Mouse (Mus musculus): ENCODE results near the gene Hist1h3f. TPM values are rescaled to one million over a fixed set of nuclear protein-coding genes. Genes with fewer than 3 reads are reported as not detected.
"Not testable (repeated sequence)": the region's sequence is repeated elsewhere in the genome, so short reads cannot be mapped to it uniquely, and the experiment has no call there.

Hist1h3f gene
- polyA plus RNA-seq, 1 experiment from 2014 or later: 1.1 TPM

DNA sequence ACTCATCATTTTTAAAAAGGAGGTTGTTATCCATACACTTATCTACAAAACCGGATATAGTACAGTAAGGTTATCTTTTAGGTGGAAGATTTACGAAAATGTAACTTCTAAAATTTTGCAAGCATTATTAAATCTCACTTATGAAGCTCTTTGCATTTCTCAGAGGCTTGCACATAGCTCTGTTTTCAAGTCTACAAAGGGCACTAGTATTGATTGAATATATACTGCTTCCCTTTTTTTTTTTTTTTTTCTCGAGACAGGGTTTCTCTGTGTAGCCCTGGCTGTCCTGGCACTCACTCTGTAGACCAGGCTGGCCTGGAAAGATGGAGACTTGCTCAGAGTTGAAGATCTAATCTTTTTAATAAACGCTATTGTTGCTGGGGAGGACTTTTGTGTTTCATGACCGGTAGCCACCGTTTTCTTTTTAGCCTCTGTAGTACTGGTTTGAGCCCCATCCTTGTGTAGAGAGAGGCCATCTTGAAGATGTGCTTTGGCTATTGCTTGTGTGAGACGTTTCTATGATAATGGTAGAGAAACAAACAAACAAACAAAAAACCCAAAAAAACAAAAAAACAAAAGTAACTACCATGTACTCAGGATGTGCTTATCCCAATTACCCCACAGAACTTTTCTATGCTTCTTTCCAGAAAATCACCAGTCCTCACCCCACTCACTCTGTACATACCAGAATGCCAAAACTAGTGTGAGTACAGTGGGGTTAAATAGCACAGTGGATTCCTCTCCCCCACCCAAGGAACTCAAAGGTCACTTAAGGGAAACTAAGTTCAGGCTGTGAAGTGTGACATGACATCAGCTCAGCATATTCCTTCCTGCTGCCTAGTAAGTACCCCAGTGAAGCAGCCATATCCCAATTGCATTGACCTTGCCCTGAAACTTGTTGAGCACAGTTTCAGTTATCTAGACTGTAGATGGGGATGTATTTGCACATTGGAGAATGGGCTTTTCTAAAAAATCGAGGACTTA is 8.4 kb downstream of the Hist1h3f start:
- H3K4me2 ChIP-seq (replicated peaks; ENCODE audit: low read depth, low read length): peak overlapping the region; percentile 43
- H3K4me3 ChIP-seq (ENCODE audit: low read depth, low read length): peak overlapping the region; percentile 34; the same call in 1 of the 2 replicates
- H3K27me3 ChIP-seq (ENCODE audit: control insufficient read depth, insufficient read depth, low read length): no peaks in the 10 kb centered on the region
- no peaks in the 10 kb centered on the region for H3K4me1 ChIP-seq (replicated peaks; ENCODE audit: control insufficient read depth, insufficient read depth, low read length)
- peak overlapping the region; percentile 84 for H3K27ac ChIP-seq (ENCODE audit: low read depth, low read length)
- no peak overlapping the region for H3K9ac ChIP-seq (ENCODE audit: low read depth, low read length)
- H3K36me3 ChIP-seq (ENCODE audit: control insufficient read depth, insufficient read depth, low read length): no peaks in the 10 kb centered on the region
- ATAC-seq (ENCODE audit: low FRiP score): no peak
- 55% methylated on average over 8 of the region's 8 CpGs for WGBS
- no peaks in the 10 kb centered on the region for H3K9me3 ChIP-seq (ENCODE audit: control insufficient read depth, low read length)
- no peak for DNase-seq (ENCODE audit: low spot score)

DNA sequence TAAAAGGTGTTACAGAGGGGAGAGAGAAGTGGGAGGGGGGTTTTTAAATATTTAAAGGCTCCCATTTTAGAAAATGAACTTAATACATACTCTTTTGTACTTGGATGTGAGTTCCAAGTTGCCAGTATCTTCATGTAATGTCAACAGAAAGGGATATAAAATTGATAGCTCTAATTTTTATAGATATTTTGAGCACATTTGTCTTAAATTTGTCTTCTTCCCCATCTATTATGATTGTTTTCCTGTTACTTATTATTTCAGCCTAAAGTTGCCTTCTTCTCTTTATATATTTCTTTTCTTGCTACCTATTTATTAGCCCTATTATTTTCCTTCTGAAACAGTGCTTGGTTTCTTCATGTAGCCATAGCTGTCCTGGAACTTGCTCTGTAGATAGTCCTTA is 9.1 kb downstream of the Hist1h3f start, which contains the start of gene Hist1h1d:
Hist1h1d (plus strand) TSS at position 301 of the 400 bp plus-strand sequence.
- DNase-seq (ENCODE audit: low spot score) (no peak), ATAC-seq (ENCODE audit: low FRiP score) (no peak)
- Histone ChIP-seq H3K36me3 (ENCODE audit: control insufficient read depth, insufficient read depth, low read length) (no peaks in the 10 kb centered on the region), H3K4me1 (replicated peaks; ENCODE audit: control insufficient read depth, insufficient read depth, low read length) (no peaks in the 10 kb centered on the region), H3K4me2 (replicated peaks; ENCODE audit: low read depth, low read length) (no peak within 1 kb of the TSS), H3K4me3 (ENCODE audit: low read depth, low read length) (no peak within 1 kb of the TSS), H3K9ac (ENCODE audit: low read depth, low read length) (no peak within 1 kb of the TSS), H3K9me3 (ENCODE audit: control insufficient read depth, low read length) (no peaks in the 10 kb centered on the region), H3K27me3 (ENCODE audit: control insufficient read depth, insufficient read depth, low read length) (no peaks in the 10 kb centered on the region), H3K27ac (ENCODE audit: low read depth, low read length) (peak within 1 kb of the TSS; percentile 84)

DNA sequence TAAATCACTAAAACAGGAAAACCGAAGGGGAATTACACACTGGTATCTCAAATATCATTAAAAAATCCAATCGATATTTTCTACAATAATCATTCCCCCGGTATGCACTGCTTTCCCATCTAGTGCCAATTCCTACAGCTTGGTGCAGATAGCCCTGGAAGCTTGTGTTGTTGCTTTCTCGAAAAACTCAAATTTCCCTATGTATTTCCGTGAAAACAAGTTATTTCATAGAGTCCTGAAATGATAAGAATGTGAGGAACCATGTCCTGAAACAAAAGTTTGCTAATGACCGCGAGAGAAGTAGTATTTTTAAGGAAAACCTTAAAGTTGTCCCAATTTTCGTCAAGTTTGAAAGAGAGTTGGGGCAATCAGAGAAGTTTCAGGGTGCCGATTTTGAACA is 10.5 kb downstream of the Hist1h3f start:
- DNase-seq (ENCODE audit: low spot score) (no peak), ATAC-seq (ENCODE audit: low FRiP score) (no peak)
- H3K4me2 ChIP-seq (replicated peaks; ENCODE audit: low read depth, low read length): peak overlapping the region; percentile 98
- H3K4me1 ChIP-seq (replicated peaks; ENCODE audit: control insufficient read depth, insufficient read depth, low read length): no peaks in the 10 kb centered on the region
- H3K27ac ChIP-seq (ENCODE audit: low read depth, low read length): peak overlapping the region; percentile 97
- no peaks in the 10 kb centered on the region for H3K36me3 ChIP-seq (ENCODE audit: control insufficient read depth, insufficient read depth, low read length)
- peak overlapping the region; percentile 57 for H3K4me3 ChIP-seq (ENCODE audit: low read depth, low read length)
- no peaks in the 10 kb centered on the region for H3K27me3 ChIP-seq (ENCODE audit: control insufficient read depth, insufficient read depth, low read length)
- 26% methylated on average over 9 of the region's 9 CpGs for WGBS
- H3K9me3 ChIP-seq (ENCODE audit: control insufficient read depth, low read length): no peaks in the 10 kb centered on the region
- H3K9ac ChIP-seq (ENCODE audit: low read depth, low read length): peak overlapping the region; percentile 90

DNA sequence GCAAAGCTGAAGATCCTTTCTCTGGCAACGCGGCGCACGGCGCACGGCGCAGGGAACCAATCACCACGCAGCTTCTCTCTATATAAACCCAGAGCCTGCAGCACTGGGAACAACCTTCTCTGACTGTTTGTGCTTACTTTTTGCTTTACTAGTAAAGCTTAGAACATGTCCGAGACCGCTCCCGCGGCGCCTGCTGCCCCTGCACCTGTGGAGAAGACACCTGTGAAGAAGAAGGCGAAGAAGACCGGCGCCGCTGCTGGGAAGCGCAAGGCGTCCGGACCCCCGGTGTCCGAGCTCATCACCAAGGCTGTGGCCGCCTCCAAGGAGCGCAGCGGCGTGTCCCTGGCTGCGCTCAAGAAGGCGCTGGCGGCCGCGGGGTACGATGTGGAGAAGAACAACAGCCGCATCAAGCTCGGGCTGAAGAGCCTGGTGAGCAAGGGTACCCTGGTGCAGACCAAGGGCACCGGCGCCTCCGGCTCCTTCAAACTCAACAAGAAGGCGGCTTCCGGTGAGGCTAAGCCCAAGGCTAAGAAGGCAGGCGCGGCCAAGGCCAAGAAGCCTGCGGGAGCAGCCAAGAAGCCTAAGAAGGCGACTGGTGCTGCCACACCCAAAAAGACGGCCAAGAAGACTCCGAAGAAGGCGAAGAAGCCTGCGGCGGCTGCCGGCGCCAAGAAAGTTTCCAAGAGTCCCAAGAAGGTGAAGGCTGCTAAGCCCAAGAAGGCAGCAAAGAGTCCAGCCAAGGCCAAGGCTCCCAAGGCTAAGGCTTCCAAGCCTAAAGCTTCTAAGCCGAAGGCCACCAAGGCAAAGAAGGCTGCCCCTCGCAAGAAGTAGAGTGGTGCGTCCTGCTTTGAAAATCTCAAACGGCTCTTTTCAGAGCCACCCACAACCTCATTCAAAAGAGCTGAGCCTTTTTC is 11.3 kb downstream of the Hist1h3f start:
- H3K4me3 ChIP-seq (ENCODE audit: low read depth, low read length): peak overlapping the region; percentile 57
- peak overlapping the region; percentile 90 for H3K9ac ChIP-seq (ENCODE audit: low read depth, low read length)
- no peaks in the 10 kb centered on the region for H3K36me3 ChIP-seq (ENCODE audit: control insufficient read depth, insufficient read depth, low read length)
- H3K27me3 ChIP-seq (ENCODE audit: control insufficient read depth, insufficient read depth, low read length): no peaks in the 10 kb centered on the region
- peak overlapping the region; percentile 97 for H3K27ac ChIP-seq (ENCODE audit: low read depth, low read length)
- under 1% methylated on average over 52 of the region's 54 CpGs for WGBS
- ATAC-seq (ENCODE audit: low FRiP score): peak; percentile 86
- peak overlapping the region; percentile 98 for H3K4me2 ChIP-seq (replicated peaks; ENCODE audit: low read depth, low read length)
- DNase-seq (ENCODE audit: low spot score): peak; percentile 84
- no peaks in the 10 kb centered on the region for H3K4me1 ChIP-seq (replicated peaks; ENCODE audit: control insufficient read depth, insufficient read depth, low read length)
- no peaks in the 10 kb centered on the region for H3K9me3 ChIP-seq (ENCODE audit: control insufficient read depth, low read length)

DNA sequence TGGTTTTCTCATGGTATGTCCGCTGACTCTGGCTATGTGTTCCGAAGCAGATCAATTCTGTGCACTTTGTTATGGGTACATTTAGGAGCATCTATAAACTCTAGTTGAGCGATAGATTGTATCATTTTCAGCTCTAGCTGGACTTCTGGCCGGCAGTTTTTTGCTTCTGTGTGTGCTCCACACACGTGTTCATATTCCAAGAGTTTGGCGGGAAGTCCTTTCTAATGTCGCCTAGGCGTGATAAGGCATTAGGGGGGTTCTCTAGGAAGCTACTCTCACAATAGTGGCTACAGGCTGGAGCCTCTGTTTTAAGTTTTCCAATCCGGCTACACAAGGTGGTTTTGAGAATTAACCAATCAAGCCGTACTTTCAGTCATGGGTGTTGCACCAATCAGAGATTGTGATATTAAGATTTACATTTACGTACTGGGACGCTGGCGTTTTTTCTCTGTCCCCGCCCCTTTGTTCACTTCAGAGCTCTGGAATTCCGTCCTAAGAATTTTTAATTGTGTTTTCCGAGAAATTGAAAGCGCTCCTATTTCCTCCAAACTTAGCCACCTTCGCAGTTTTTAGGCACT is 12.1 kb downstream of the Hist1h3f start:
- H3K4me3 ChIP-seq (ENCODE audit: low read depth, low read length): peak overlapping the region; percentile 57
- no peaks in the 10 kb centered on the region for H3K36me3 ChIP-seq (ENCODE audit: control insufficient read depth, insufficient read depth, low read length)
- under 1% methylated on average over 18 of the region's 18 CpGs for WGBS
- DNase-seq (ENCODE audit: low spot score) (peak; percentile 85), ATAC-seq (ENCODE audit: low FRiP score) (peak; percentile 82)
- peak overlapping the region; percentile 90 for H3K9ac ChIP-seq (ENCODE audit: low read depth, low read length)
- peak overlapping the region; percentile 98 for H3K4me2 ChIP-seq (replicated peaks; ENCODE audit: low read depth, low read length)
- no peaks in the 10 kb centered on the region for H3K27me3 ChIP-seq (ENCODE audit: control insufficient read depth, insufficient read depth, low read length)
- peak overlapping the region; percentile 97 for H3K27ac ChIP-seq (ENCODE audit: low read depth, low read length)
- H3K4me1 ChIP-seq (replicated peaks; ENCODE audit: control insufficient read depth, insufficient read depth, low read length): no peaks in the 10 kb centered on the region
- H3K9me3 ChIP-seq (ENCODE audit: control insufficient read depth, low read length): no peaks in the 10 kb centered on the region

DNA sequence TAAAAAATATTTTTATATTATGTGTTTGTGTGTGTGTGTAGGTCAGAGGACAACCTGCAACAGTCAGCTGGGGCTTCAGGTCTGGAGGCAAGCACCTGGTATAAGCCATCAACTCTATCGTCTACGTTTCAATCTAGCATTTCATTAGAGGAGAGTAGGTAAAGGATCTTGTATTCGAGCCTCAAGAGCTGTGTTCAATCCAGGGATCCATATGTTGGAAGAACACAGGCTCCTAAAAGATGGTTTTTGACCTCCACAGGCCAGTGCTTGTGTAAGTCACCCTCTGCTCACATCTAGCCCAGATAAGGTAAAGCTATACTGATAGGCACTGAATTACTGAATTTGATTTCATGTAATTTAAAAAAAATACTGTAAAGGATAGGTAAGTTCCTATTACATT is 13.1 kb downstream of the Hist1h3f start:
- Histone ChIP-seq H3K4me1 (replicated peaks; ENCODE audit: control insufficient read depth, insufficient read depth, low read length) (no peaks in the 10 kb centered on the region), H3K27ac (ENCODE audit: low read depth, low read length) (0 out of 2 replicates have a peak overlapping the region, but pooled peaks have one; percentile 36), H3K4me3 (ENCODE audit: low read depth, low read length) (no peak overlapping the region), H3K4me2 (replicated peaks; ENCODE audit: low read depth, low read length) (no peak overlapping the region; the same call in 1 of the 2 replicates), H3K9me3 (ENCODE audit: control insufficient read depth, low read length) (no peaks in the 10 kb centered on the region), H3K36me3 (ENCODE audit: control insufficient read depth, insufficient read depth, low read length) (no peaks in the 10 kb centered on the region), H3K9ac (ENCODE audit: low read depth, low read length) (no peak overlapping the region), H3K27me3 (ENCODE audit: control insufficient read depth, insufficient read depth, low read length) (no peaks in the 10 kb centered on the region)
- DNase-seq (ENCODE audit: low spot score): no peak
- whole genome bisulfite sequencing: 73% methylated on average over 3 of the region's 3 CpGs
- ATAC-seq (ENCODE audit: low FRiP score): no peak

DNA sequence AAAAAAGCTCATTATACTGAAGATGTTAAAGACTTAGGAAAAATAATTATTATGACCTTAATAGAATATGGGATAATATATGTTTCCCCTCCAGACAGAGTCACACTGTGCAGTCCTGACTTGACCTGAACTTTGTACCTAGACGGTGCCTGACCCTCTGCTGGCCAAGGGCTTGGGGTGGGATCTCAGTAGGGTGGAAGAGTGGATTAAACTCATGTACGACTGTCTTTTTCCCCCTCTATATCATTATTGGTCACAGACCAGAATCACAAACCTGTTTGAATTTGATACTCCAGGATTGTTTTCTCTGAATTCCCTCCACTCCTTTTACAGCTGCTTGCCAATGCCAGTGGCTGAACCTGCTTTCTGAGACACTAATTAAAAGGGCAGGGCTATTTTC is 16.8 kb downstream of the Hist1h3f start:
- H3K9me3 ChIP-seq (ENCODE audit: control insufficient read depth, low read length); H3K4me3 ChIP-seq (ENCODE audit: low read depth, low read length); H3K27ac ChIP-seq (ENCODE audit: low read depth, low read length); H3K4me2 ChIP-seq (replicated peaks; ENCODE audit: low read depth, low read length); H3K27me3 ChIP-seq (ENCODE audit: control insufficient read depth, insufficient read depth, low read length); H3K36me3 ChIP-seq (ENCODE audit: control insufficient read depth, insufficient read depth, low read length); H3K9ac ChIP-seq (ENCODE audit: low read depth, low read length); ATAC-seq (ENCODE audit: low FRiP score); DNase-seq (ENCODE audit: low spot score); H3K4me1 ChIP-seq (replicated peaks; ENCODE audit: control insufficient read depth, insufficient read depth, low read length): not testable (repeated sequence)
- 29% methylated on average over 2 of the region's 2 CpGs for WGBS

DNA sequence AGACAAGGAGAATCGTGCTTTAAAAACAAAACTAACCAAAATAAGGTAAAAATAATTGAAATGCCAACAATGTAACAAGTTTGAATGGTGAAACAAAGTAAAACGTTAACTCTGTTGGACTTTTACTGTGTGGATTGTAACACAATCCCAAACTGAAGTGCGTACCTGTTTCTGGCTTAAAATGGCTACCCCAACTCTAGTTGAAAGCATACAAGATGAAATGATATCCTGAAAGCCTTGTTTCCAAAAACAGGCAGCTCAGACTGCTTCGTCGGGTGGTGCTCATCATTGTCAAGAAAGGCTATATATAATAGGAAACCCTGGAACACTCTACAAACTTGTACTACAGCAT is 17.7 kb downstream of the Hist1h3f start:
- WGBS: 0% methylated on average over 2 of the region's 5 CpGs
- H3K27me3 ChIP-seq (ENCODE audit: control insufficient read depth, insufficient read depth, low read length): not testable (repeated sequence)

More for the DNA sequence above, 17.7 kb downstream of the Hist1h3f start:
- DNase-seq (ENCODE audit: low spot score); H3K9ac ChIP-seq (ENCODE audit: low read depth, low read length); H3K4me1 ChIP-seq (replicated peaks; ENCODE audit: control insufficient read depth, insufficient read depth, low read length); H3K9me3 ChIP-seq (ENCODE audit: control insufficient read depth, low read length); ATAC-seq (ENCODE audit: low FRiP score); H3K4me2 ChIP-seq (replicated peaks; ENCODE audit: low read depth, low read length); H3K36me3 ChIP-seq (ENCODE audit: control insufficient read depth, insufficient read depth, low read length): not testable (repeated sequence)
- H3K4me3 ChIP-seq (ENCODE audit: low read depth, low read length): peak overlapping the region; percentile 31
- peak overlapping the region; percentile 95 for H3K27ac ChIP-seq (ENCODE audit: low read depth, low read length)

All from hindbrain, embryonic 11.5 days (tissue).